Mouse (Mus musculus): ENCODE data around the gene Asap2. TPM values are rescaled to one million over a fixed set of nuclear protein-coding genes. Genes with fewer than 3 reads are reported as not detected.

Asap2 gene
- polyA plus RNA-seq, 1 experiment from 2014 or later, result 14.4 TPM

DNA sequence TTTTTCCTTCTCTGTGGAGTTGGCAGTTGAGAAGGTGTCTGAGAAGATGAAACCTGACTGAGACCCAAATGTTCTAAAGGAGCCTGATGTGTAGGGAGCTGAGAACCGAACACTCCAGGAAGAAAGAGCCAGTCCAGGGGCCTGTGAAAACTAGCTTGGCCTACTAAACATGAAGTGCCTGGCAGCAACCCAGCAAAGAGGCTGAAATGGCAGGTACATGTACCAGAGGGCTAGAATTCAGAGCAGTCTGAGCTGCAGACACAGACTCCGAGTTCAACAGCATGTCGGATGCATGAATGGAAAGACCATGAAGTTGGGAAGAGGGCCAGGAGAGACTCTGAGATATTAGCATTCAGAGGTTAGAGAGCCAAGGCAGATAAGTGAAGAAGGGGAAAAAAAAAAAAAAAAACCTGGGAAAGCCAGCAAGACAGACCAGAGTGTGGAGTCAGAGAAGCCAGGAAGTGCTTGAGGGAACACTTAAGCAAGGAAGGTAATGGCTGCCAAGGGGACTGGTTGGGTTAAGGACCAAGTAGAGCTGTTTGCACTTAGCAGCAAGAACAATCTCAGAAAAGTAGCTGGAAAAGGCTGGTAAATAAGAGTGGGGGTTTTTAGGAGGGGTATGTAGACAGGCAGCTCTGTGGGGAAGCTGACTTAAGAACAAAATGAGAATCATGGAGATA, 298.6 kb downstream of the Asap2 start:
- H3K9me3 ChIP-seq, result no peaks in the 10 kb centered on the region
- no peak overlapping the region for H3K4me3 ChIP-seq
- peaks cover 41% of the 10 kb centered on the region for H3K36me3 ChIP-seq
- ATAC-seq (ENCODE audit: low read depth), result no peak
- no peak overlapping the region for H3K9ac ChIP-seq
- no peak overlapping the region for H3K4me2 ChIP-seq
- no peak overlapping the region for H3K27ac ChIP-seq (replicated peaks)
- WGBS, result 97% methylated on average over 3 of the region's 3 CpGs
- H3K4me1 ChIP-seq (replicated peaks), result peaks cover 38% of the 10 kb centered on the region
- no peaks in the 10 kb centered on the region for H3K27me3 ChIP-seq

DNA sequence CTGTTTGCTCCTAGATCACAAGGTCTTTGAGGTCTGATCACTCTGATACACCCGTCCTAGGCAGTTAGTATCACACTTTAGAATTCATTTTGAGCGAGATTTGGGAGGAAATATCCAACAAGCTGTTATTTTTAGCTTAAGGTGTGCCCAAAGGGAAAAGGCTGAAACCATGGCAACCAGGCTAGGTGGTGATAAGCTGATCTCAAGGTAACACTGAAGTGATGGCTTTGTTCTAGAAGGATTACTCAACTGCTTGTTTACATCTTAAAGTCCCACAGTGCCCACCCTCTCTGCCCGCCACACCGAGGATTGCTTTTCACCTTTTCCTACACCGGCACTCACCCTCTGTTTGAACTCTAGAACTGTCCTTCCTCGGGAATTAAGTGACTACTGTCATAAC, 299.4 kb downstream of the Asap2 start:
- H3K27ac ChIP-seq (replicated peaks), result no peak overlapping the region
- no peak overlapping the region for H3K4me2 ChIP-seq
- WGBS, result 85% methylated on average over 6 of the region's 6 CpGs
- peaks cover 38% of the 10 kb centered on the region for H3K4me1 ChIP-seq (replicated peaks)
- no peaks in the 10 kb centered on the region for H3K27me3 ChIP-seq
- peaks cover 49% of the 10 kb centered on the region for H3K36me3 ChIP-seq
- H3K9ac ChIP-seq, result no peak overlapping the region
- ATAC-seq (ENCODE audit: low read depth), result no peak
- H3K4me3 ChIP-seq, result no peak overlapping the region
- H3K9me3 ChIP-seq, result no peaks in the 10 kb centered on the region

DNA sequence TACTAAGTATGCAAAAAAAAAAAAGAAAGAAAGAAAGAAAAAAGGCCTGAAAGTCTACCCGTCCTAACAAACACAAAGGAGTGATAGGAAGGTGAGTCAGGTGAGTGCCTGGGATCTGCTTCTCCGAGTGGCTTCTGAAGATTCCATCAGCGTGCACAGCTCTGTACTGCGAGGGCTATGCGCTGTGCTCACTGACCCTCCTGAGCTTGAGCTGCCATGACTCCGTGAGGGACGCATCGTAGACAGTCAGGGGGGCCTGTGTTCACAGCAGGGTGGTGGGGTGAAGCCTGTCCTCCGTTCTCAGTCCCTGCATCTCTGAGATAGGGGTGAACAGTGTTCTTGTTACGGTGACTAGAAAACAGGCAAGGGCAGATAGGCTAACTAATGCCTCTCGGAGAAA, 308.6 kb downstream of the Asap2 start:
- ATAC-seq (ENCODE audit: low read depth), result no peak
- Histone ChIP-seq H3K27ac (replicated peaks) (no peak overlapping the region), H3K4me3 (no peak overlapping the region), H3K27me3 (no peaks in the 10 kb centered on the region), H3K4me1 (replicated peaks) (no peaks in the 10 kb centered on the region), H3K4me2 (no peak overlapping the region), H3K9ac (no peak overlapping the region), H3K36me3 (peaks cover 93% of the 10 kb centered on the region), H3K9me3 (no peaks in the 10 kb centered on the region)
- WGBS, result 95% methylated on average over 11 of the region's 11 CpGs

DNA sequence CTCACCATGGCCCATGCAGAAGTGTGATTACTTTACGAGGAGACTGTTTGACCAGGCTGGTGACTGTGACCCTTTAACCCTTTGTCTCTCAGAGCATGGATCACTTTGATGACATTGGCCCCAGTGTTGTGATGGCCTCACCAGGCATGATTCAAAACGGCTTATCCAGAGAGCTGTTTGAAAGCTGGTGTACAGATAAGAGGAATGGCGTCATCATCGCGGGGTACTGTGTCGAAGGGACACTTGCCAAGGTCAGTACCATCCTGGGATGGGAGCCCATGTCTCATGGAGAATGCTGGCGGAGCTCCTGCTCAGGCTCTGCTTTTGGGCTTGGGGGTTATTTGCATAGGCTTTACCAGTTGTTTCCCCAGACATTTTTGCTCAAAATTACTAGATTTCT, 311.1 kb downstream of the Asap2 start:
- H3K9ac ChIP-seq, result no peak overlapping the region
- H3K36me3 ChIP-seq, result peaks cover 90% of the 10 kb centered on the region
- WGBS, result 87% methylated on average over 7 of the region's 7 CpGs
- ATAC-seq (ENCODE audit: low read depth), result no peak
- H3K9me3 ChIP-seq, result no peaks in the 10 kb centered on the region
- no peak overlapping the region for H3K4me3 ChIP-seq
- no peaks in the 10 kb centered on the region for H3K27me3 ChIP-seq
- H3K4me2 ChIP-seq, result no peak overlapping the region
- no peak overlapping the region for H3K27ac ChIP-seq (replicated peaks)
- H3K4me1 ChIP-seq (replicated peaks), result no peaks in the 10 kb centered on the region

DNA sequence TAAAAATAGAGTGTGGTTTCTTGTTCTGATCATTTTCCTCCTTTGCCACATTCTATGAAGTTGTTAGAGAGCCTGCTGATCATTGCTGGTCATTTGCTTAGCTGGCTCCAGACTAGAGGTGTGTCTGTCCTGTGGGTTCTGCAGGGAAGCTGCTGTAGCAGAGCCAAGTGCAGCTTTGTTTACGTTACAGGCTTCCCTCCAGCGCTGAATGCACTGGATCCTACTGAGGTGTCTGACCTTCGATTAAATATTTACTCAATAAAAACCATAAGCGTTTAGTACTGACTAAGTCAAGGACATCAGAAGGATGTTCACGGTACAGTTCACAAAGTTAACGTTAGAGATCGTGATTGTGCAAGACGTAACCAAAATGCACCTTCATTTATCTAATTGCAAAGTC, 311.7 kb downstream of the Asap2 start:
- 92% methylated on average over 8 of the region's 8 CpGs for WGBS
- H3K27me3 ChIP-seq, result no peaks in the 10 kb centered on the region
- H3K27ac ChIP-seq (replicated peaks), result no peak overlapping the region
- no peak overlapping the region for H3K9ac ChIP-seq
- H3K36me3 ChIP-seq, result peaks cover 91% of the 10 kb centered on the region
- no peaks in the 10 kb centered on the region for H3K9me3 ChIP-seq
- no peak overlapping the region for H3K4me2 ChIP-seq
- ATAC-seq (ENCODE audit: low read depth), result no peak
- H3K4me1 ChIP-seq (replicated peaks), result no peaks in the 10 kb centered on the region
- no peak overlapping the region for H3K4me3 ChIP-seq

GRCm38 (mm10) chr12:21302361-21302783, 312.1 kb downstream of the Asap2 start:
- Histone ChIP-seq H3K4me1 (replicated peaks) (no peaks in the 10 kb centered on the region), H3K4me2 (no peak overlapping the region), H3K27ac (replicated peaks) (no peak overlapping the region), H3K9ac (no peak overlapping the region), H3K9me3 (no peaks in the 10 kb centered on the region), H3K36me3 (peaks cover 91% of the 10 kb centered on the region), H3K27me3 (no peaks in the 10 kb centered on the region), H3K4me3 (no peak overlapping the region)
- no peak for ATAC-seq (ENCODE audit: low read depth)
- 90% methylated on average over 5 of the region's 5 CpGs for WGBS

DNA sequence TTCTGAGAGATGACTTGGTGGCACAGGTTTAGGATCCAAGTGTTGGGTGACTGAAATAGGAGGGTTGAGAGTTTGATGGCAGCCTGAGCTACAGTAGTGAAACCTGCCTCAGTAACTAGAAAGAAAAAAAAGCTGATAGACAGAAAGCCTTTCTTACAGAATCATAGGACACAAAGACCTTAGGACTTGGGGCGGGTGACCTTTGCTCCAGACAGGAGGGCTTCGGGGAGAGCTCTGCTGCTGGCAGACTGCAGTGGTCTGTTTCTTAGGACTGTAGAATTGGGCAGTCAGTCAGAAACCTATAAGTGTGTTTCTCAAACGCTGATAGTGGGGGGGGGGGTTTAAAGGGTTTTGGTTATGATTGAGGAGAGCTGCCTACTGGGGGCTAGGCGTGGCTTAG, 315.5 kb downstream of the Asap2 start:
- H3K9me3 ChIP-seq, result no peaks in the 10 kb centered on the region
- no peak overlapping the region for H3K4me3 ChIP-seq
- ATAC-seq (ENCODE audit: low read depth), result no peak
- no peak overlapping the region for H3K4me2 ChIP-seq
- no peaks in the 10 kb centered on the region for H3K4me1 ChIP-seq (replicated peaks)
- no peak overlapping the region for H3K27ac ChIP-seq (replicated peaks)
- WGBS, result 92% methylated on average over 4 of the region's 4 CpGs
- H3K9ac ChIP-seq, result no peak overlapping the region
- H3K27me3 ChIP-seq, result no peaks in the 10 kb centered on the region
- H3K36me3 ChIP-seq, result peaks cover 97% of the 10 kb centered on the region

- ATAC-seq (ENCODE audit: low read depth), result no peak
- peaks cover 97% of the 10 kb centered on the region for H3K36me3 ChIP-seq
- H3K27ac ChIP-seq (replicated peaks), result no peak overlapping the region
- H3K4me1 ChIP-seq (replicated peaks), result no peaks in the 10 kb centered on the region
- WGBS, result 92% methylated on average over 4 of the region's 4 CpGs
- H3K4me3 ChIP-seq, result no peak overlapping the region
- no peak overlapping the region for H3K9ac ChIP-seq
- no peaks in the 10 kb centered on the region for H3K27me3 ChIP-seq
- no peak overlapping the region for H3K4me2 ChIP-seq
- no peaks in the 10 kb centered on the region for H3K9me3 ChIP-seq
Measured at GRCm38 (mm10) chr12:21306721-21307120, 316.5 kb downstream of the Asap2 start.

DNA sequence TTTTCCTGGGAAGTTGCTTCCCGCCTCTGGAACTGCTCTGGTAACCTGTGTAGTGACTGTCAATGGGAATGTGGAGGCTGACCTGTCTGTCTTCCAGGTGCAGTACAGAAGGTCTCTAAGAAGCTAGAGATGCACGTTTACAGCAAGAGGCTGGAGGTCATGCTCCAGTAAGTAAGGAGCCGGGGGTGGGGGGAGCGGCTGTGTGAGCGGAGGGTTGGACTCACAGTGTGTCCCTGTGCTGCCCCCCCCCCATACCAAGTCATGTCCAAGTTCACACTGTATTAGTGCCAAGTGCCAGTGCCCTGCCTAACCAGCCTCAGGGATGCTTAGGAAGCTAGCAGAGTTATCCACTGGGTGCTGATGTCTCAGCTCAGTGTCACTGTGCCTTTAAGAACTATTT, 321.9 kb downstream of the Asap2 start:
- WGBS, result 88% methylated on average over 5 of the region's 5 CpGs
- H3K9ac ChIP-seq, result no peak overlapping the region
- H3K9me3 ChIP-seq, result no peaks in the 10 kb centered on the region
- no peak for ATAC-seq (ENCODE audit: low read depth)
- peaks cover 81% of the 10 kb centered on the region for H3K36me3 ChIP-seq
- H3K4me3 ChIP-seq, result no peak overlapping the region
- H3K4me2 ChIP-seq, result no peak overlapping the region
- H3K27ac ChIP-seq (replicated peaks), result no peak overlapping the region
- H3K27me3 ChIP-seq, result no peaks in the 10 kb centered on the region
- H3K4me1 ChIP-seq (replicated peaks), result peaks cover 5% of the 10 kb centered on the region

- H3K27me3 ChIP-seq, result no peaks in the 10 kb centered on the region
- H3K27ac ChIP-seq (replicated peaks), result peak within 1 kb of the TSS; percentile 46
- 3% methylated on average over 59 of the region's 59 CpGs for WGBS
- H3K36me3 ChIP-seq, result peaks cover 51% of the 10 kb centered on the region
- H3K4me2 ChIP-seq, result peak within 1 kb of the TSS; percentile 77
- H3K9me3 ChIP-seq, result no peaks in the 10 kb centered on the region
- peak; percentile 93 for ATAC-seq (ENCODE audit: low read depth)
- H3K9ac ChIP-seq, result peak within 1 kb of the TSS; percentile 77
- peaks cover 7% of the 10 kb centered on the region for H3K4me1 ChIP-seq (replicated peaks)
- peak within 1 kb of the TSS; percentile 58 for H3K4me3 ChIP-seq
Measured at GRCm38 (mm10) chr12:21315923-21316868, 325.9 kb downstream of the Asap2 start, which contains the start of gene Iah1. Gene Iah1, plus strand, starts transcription at chr12:21316389.

GRCm38 (mm10) chr12:21316869-21317265, 326.6 kb downstream of the Asap2 start:
- peak overlapping the region; percentile 77 for H3K4me2 ChIP-seq
- H3K9me3 ChIP-seq, result no peaks in the 10 kb centered on the region
- no peaks in the 10 kb centered on the region for H3K27me3 ChIP-seq
- 40% methylated on average over 7 of the region's 7 CpGs for WGBS
- peaks cover 7% of the 10 kb centered on the region for H3K4me1 ChIP-seq (replicated peaks)
- no peak overlapping the region for H3K27ac ChIP-seq (replicated peaks)
- ATAC-seq (ENCODE audit: low read depth), result no peak
- H3K4me3 ChIP-seq, result peak overlapping the region; percentile 58
- H3K36me3 ChIP-seq, result peaks cover 49% of the 10 kb centered on the region
- peak overlapping the region; percentile 77 for H3K9ac ChIP-seq

DNA sequence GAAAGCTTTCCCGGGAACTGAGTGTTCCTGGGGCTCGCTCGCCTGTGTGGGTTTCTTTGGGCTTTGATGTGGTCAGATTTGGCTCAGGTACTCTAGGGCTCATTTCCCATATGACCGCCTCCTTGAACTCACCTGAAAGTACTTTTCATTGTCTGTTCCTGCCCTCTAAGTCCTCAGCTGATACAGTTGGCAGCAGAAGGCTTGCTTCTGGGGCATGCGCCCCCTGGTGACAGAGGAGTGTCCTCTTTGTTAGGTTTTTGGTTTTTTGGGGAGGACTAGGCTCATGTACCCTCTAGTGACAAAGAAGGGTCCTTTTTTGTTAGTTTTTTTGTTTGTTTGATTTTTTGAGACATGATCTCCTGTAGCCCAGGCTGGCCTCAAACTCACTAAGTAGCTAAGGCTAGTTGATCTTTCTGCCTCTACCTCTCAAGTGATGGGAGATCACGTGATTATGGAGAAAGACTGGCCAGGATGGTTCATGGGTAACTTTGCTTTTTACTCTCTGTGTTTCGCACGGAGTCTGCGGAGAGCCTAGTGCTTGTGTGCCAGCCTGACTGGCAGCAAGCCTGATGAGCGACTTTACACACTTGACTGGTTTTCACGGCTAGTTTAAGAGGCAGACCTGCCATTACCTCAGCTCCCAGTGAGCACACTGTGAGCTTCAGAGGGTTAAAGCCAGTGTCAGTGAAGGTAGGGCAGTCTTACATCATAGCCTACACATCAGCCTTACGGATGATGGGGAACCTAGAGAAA, 328.1 kb downstream of the Asap2 start:
- no peak overlapping the region for H3K4me3 ChIP-seq
- H3K27me3 ChIP-seq, result no peaks in the 10 kb centered on the region
- H3K9ac ChIP-seq, result no peak overlapping the region
- ATAC-seq (ENCODE audit: low read depth), result no peak
- no peaks in the 10 kb centered on the region for H3K9me3 ChIP-seq
- H3K4me2 ChIP-seq, result no peak overlapping the region
- 76% methylated on average over 12 of the region's 12 CpGs for WGBS
- no peak overlapping the region for H3K27ac ChIP-seq (replicated peaks)
- peaks cover 50% of the 10 kb centered on the region for H3K36me3 ChIP-seq
- H3K4me1 ChIP-seq (replicated peaks), result peaks cover 7% of the 10 kb centered on the region
